Mouse (Mus musculus): ENCODE data around the gene Gm13941.

- no peak for TF ChIP-seq CTCF (conservative IDR thresholded peaks at IDR 0.05 in 1 of 2, IDR thresholded peaks at IDR 0.05 in 1 of 2; ENCODE audit: low read depth in 2 of 2, low read length in 2 of 2)
- TF ChIP-seq RAD21 (IDR thresholded peaks at IDR 0.05; ENCODE audit: low read depth, low read length), result no peak
- no peak for TF ChIP-seq MAZ (IDR thresholded peaks at IDR 0.05; ENCODE audit: low read depth, low read length)
- no peak for TF ChIP-seq POLR2A (IDR thresholded peaks at IDR 0.05; ENCODE audit: low read depth, low read length)
- no peak for TF ChIP-seq TCF12 (IDR thresholded peaks at IDR 0.05; ENCODE audit: low read depth, low read length)
- TF ChIP-seq TBP (conservative IDR thresholded peaks at IDR 0.05; ENCODE audit: low read depth, low read length), result no peak
- no peak for TF ChIP-seq USF1 (IDR thresholded peaks at IDR 0.05; ENCODE audit: low read depth, low read length)
- TF ChIP-seq ELF1 (IDR thresholded peaks at IDR 0.05; ENCODE audit: low read depth, low read length), result no peak
Measured at GRCm38 (mm10) chr2:111135739-111136138, 30.0 kb upstream of the Gm13941 start.

Measured in CH12.LX (cell line).